Mouse (Mus musculus): Measurements from ENCODE around the gene Sdccag8.

DNA sequence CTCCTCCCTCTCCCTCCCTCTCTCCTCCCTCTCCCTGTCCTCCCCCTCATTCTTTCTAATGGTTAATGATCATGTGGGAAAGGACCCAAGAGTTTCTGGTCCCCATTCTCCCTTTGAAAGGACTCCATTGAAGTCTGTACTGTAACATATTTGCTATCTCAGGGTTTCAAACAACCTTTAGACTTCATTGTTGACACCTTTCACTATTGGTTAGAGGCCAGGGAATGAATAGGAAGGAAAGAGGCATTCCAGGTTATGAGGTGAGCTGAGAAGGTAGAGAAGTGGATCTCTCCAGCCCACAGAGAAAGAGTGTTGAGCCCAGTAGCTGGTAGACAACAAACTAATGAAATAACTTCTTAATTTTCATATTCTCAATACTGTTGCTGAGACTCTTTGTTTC, 59.7 kb downstream of the Sdccag8 start:
- TF ChIP-seq CTCF (IDR thresholded peaks at IDR 0.05; ENCODE audit: low read depth) = no peak
- no peak for TF ChIP-seq EP300 (optimal IDR thresholded peaks at IDR 0.05)

All from stomach, postnatal 0 days (tissue).